Mouse (Mus musculus) kidney, adult 8-10 months (tissue): ENCODE data around the gene Dnah2.
"Not testable (repeated sequence)": the region's sequence is repeated elsewhere in the genome, so short reads cannot be mapped to it uniquely, and the experiment has no call there.

Experiments
- DNase-seq, 2 experiments: peaks; one replicate each; pipeline ENCODE4 v3.0.0; 2022

Dnah2 gene

GRCm38 (mm10) chr11:69405397-69406200 lies 143.3 kb downstream of the Dnah2 start:
- no peak for DNase-seq

- no peak for DNase-seq
Measured at GRCm38 (mm10) chr11:69404595-69405396, 144.1 kb downstream of the Dnah2 start.

- no peak for DNase-seq
Measured at GRCm38 (mm10) chr11:69403691-69404594, 145.0 kb downstream of the Dnah2 start.

- DNase-seq = no peak
Measured at GRCm38 (mm10) chr11:69401987-69402386, 146.9 kb downstream of the Dnah2 start.

- peak; percentile 92 to 94 for DNase-seq
Measured at GRCm38 (mm10) chr11:69401210-69401637, 147.7 kb downstream of the Dnah2 start.

GRCm38 (mm10) chr11:69400083-69400850 lies 148.6 kb downstream of the Dnah2 start:
- DNase-seq = peak in 1 of 2 experiments; percentile 21

GRCm38 (mm10) chr11:69399201-69400082 lies 149.5 kb downstream of the Dnah2 start:
- DNase-seq = peak in 1 of 2 experiments; percentile 20

- no peak for DNase-seq
Measured at GRCm38 (mm10) chr11:69398486-69399200, 150.3 kb downstream of the Dnah2 start.

- DNase-seq = peak in 1 of 2 experiments; percentile 48
Measured at GRCm38 (mm10) chr11:69398059-69398458, 150.9 kb downstream of the Dnah2 start, which contains the start of gene Tmem88. Tmem88 (minus strand) TSS chr11:69398234.

- peak in 1 of 2 experiments; percentile 32 for DNase-seq
Measured at GRCm38 (mm10) chr11:69397581-69398057, 151.3 kb downstream of the Dnah2 start.

GRCm38 (mm10) chr11:69396772-69397171 lies 152.1 kb downstream of the Dnah2 start:
- DNase-seq = peak; percentile 64 to 69

GRCm38 (mm10) chr11:69395634-69396373 lies 153.1 kb downstream of the Dnah2 start:
- peak; percentile 97 to 98 for DNase-seq

- peak; percentile 93 to 94 for DNase-seq
Measured at GRCm38 (mm10) chr11:69395235-69395633, 153.7 kb downstream of the Dnah2 start, which contains the start of the genes Naa38 and Cyb5d1. Naa38 (plus strand) TSS chr11:69395487. Cyb5d1 (minus strand) TSS chr11:69395631.

- not testable (repeated sequence) for DNase-seq
Measured at GRCm38 (mm10) chr11:69394591-69395167, 154.2 kb downstream of the Dnah2 start.

GRCm38 (mm10) chr11:69390400-69391034 lies 158.4 kb downstream of the Dnah2 start:
- DNase-seq = peak in 1 of 2 experiments; percentile 74

- DNase-seq = peak; percentile 59 to 70
Measured at GRCm38 (mm10) chr11:69389531-69390399, 159.1 kb downstream of the Dnah2 start.

GRCm38 (mm10) chr11:69388680-69389079 lies 160.2 kb downstream of the Dnah2 start:
- DNase-seq = no peak
